Mouse (Mus musculus): ENCODE measurements at regions not wholly inside any gene's neighbourhood (a gene's known extent, or its start where the extent isn't known, plus 50 kb on each side); places are given as distances from the start of the nearest gene placed in this dataset.

DNA sequence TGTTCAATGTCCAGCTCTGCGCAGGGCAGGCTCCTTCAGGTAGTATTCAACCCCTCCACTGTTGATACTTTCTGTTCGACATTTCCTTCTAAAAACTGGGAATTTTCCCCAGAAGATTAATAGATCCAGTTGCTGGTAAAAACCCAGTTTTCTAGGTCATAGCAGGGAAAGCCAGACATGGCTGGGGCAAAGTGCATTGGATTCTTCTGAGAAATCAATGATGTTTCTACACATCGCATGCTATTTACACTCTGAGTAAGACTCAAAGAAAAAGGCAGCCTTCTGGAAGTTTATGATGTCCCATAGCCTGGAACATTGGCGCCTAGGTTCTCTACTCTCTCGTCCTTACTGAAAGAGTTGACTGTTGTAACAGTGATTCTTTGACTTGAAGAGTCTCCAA, 80.0 kb upstream of the Nphp3 start:
- no peak for DNase-seq

DNA sequence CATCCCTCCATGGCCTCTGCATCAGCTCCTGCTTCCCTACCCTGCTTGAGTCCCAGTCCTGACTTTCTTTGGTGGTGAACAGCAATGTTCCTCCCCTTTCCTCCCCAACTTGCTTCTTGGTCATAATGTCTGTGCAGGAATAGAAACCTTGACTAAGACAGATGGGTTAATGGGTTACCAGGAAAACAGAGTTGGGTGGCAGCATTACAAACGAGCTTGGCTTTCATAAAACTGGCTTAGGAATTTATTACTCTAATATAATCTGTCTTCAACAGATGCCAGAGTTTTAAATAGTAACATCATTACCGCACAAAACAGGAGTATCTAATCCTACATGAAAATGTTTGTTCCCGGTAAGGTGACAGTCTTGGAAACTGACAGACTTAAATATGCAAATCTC, 77.7 kb upstream of the Nphp3 start:
- no peak for DNase-seq

DNA sequence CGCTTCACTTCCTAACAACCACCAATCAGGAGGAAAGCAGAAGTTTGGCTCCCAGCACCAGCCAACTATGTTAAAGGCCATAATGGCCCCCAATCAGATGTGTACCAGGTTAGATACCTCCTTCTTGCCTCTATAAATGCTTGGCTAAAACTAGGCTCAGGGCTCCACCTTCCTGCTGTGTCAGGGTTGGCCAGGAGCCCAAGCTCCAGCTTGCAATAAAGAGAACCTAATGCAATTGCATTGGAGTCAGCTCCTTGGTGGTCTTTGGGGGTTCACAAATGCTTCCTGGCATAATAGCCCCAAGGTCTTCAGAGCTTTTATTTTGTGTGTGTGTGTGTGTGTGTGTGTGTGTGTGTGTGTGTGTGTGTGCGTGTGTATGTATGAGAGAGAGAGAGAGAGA, 76.9 kb upstream of the Nphp3 start:
- no peak for DNase-seq

DNA sequence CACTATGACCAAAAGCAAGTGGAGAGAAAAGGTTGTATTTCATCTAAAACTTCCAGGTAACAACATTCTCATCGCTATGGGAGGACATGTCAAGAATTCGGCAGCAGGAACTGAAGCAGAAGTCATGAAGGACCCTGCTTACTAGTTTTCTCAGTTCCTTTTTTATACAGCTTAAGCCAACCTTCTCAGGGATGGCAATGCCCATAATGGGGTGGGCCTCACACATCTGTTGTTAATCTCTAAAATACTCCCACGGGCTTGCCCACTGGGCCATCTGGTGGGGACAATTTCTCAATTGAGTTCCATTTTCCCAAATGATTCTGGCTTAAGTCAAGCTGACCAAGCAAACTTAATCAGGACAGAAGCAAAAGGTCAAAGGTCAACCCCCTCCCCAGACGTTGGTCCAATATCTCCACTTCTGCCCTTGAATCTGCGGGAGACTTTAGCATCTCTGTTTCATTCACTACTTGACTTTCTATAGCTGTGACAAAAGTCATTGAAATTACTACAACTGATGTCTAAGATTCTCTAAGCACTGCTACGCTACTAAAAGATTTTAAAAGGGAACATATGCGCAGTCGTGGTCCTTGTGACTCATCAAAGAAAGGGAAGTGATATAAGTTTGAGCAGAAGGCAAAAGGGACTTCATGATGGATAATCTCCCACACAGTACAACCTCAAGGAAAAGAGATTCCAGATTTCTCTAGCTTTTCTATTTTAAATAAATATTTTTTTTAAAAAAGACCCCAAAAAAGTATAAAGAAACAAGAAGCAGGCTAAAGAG, 73.4 kb upstream of the Nphp3 start:
- no peak for DNase-seq

DNA sequence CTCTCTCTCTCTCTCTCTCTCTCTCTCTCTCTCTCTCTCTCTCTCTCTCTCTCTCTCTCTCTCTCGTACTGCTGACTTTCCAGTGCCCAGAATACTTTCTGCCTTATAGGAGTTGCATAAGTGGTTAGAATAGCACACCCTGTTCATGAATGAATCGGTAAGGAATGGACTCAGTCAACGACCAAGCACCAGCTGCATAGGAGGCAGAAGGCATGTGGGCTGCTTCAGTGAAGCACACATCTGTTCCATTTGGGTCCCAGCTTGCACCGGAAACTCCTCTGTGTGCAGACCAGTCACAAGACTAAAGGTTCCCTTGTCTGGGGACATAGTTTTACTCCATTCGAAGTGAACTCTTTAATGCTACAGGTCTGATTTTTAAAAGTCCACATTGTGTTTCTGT, 64.3 kb upstream of the Nphp3 start:
- no peak for DNase-seq

DNA sequence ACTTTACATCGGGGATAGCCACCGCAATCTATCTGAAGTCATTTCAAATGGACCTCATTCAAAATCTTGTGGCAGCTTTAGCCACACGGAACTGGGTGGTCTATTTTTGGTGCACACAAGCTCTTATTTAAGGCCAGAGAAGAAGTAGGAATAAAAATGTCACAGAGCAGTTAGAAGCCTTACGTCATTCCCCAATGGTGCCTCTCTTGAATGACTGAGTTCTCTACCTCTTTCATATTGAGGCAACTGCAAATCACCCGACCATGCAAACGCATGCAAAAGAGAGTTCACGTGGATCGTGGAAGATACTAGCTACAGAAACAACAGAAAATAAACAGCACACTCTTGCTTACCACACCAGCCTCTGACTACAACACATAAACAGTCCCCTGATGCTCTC, 62.3 kb upstream of the Nphp3 start:
- DNase-seq = no peak

DNA sequence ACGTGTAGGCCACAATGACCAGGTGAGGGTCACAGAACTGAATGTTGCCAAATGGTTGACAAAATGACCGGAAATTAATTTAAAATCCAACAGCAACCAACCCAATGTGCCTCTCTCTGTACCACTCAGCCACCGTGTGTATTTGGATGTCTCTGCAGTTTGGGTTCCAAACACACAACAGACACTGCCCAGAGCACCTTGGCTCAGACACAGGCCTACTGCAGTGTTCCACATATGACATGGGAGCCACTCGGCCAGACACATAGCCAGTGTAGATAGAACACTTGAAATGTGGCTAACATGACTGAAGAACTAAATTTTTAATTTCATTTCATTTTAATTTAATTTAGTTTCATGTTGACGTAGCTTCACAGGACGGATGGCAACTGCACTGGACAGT, 61.8 kb upstream of the Nphp3 start:
- no peak for DNase-seq

DNA sequence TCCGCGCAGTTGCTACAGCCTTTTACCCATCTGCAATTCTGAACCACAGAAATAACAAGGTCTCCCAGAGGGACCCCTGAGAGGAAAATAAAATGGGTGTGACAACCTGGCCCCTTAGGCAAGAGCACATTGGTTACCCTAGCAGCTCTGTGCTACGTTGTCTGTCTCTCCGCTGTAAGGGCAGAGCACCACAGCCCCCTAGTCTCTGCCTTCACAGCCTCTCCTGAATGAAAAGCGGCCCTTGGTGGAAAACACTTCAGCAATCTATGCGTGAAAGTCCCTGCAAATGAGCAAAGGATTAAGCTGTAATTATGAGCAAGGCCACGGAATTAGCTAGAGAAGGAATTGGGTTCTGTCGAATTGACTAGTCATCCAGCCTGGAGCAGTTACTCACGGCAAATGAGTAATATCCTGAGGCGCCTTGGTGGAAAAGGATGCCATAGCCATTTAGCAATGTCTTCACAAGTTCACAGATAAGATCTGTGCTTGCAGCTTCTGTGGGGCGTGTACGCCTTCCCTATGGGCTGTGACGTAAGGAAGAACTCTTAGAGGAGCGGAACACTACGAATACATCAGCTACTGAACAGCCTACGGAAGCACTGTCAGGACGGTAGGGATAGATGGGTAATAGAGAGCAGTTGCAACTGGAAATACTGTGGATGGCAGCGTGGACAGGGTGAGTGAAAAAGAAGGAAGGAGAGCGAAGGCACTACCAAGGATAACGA, 61.0 kb upstream of the Nphp3 start:
- no peak for DNase-seq

DNA sequence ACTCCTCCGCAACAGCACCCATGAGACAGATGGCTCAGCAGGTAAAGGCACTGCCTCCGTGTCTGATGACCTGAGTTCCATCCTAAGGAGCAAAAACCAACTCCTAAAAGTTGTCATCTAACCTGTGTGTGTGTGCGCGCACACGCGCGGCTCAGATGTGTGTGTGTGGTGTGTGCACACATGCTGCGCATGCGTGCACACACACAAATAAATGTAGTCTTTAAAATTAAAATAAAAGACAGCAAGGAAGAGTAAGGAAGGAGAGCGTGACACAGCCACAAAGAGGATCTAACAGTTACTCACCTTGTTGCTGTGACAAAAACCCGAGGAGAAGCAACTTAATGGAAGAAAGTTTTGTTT, 60.5 kb upstream of the Nphp3 start:
- DNase-seq = no peak

DNA sequence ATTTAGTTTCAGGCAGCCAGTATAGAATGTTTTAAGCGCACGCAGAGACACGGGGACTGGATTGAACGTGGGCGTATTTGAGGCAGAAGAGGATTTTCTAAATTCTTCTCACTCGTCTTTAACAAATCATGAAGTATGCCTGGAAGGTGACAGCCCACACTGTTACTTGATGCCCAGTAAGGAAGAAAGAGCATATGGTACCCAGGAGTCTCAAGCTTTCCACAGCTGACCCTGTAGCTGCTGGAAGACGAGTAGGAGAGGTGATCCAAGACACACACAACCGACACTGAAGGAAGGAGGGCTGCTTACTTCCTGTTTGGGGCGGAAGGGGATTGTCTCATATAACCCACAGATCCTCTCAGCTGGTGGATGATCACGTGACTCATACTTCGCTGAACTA, 56.9 kb upstream of the Nphp3 start:
- DNase-seq = no peak

DNA sequence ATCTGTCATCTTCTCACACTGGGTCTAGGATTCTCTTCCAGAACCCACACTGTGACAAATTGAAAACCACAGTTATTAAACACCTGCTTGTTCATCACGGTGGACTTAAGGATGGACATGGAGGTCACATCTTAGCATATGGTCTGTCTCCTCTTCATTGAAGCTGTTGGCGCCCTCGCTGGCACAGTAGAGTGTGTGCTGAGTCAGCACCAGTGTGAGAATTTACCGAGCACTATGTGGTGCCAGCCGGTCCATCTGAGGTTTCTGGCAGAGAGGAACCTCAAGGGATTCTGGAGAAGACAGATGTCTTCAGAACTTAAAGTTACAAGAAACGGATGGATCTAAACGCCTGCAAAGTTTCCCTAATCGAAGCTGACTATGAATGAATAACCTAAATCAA, 50.5 kb upstream of the Nphp3 start:
- no peak for DNase-seq

Data from adrenal gland, postnatal 10 days (tissue).